Mouse (Mus musculus) forebrain, embryonic 15.5 days (tissue): ENCODE measurements around the gene Pafah1b3. TPM values are rescaled to one million over a fixed set of nuclear protein-coding genes. Genes with fewer than 3 reads are reported as not detected.
"Not testable (repeated sequence)": the region's sequence is repeated elsewhere in the genome, so short reads cannot be mapped to it uniquely, and the experiment has no call there.

Source experiments
- ATAC-seq: fragments of 200-750 bp; cut with Nextera tagmentation; replicated peaks from 2 replicates; pipeline ENCODE4 v1.8.0; 2017; ENCODE audit warnings: mild to moderate bottlenecking, moderate TSS enrichment, moderate library complexity
- H3K27ac ChIP-seq: fragments of 300-500 bp; sonication (generic); replicated peaks from 2 replicates; pipeline ENCODE4 v1.5.1; 2015; ENCODE audit warnings: mild to moderate bottlenecking, inconsistent platforms
- H3K27me3 ChIP-seq: fragments of 300-500 bp; sonication (generic); 2 replicates; pipeline ENCODE4 v1.6.1; 2015; ENCODE audit warnings: inconsistent platforms
- H3K36me3 ChIP-seq: fragments of 300-500 bp; sonication (generic); 2 replicates; pipeline ENCODE4 v1.6.1; 2015; ENCODE audit warnings: mild to moderate bottlenecking, inconsistent platforms
- H3K4me1 ChIP-seq: fragments of 300-500 bp; sonication (generic); 2 replicates; pipeline ENCODE4 v1.6.1; 2015; ENCODE audit warnings: inconsistent platforms
- H3K4me2 ChIP-seq: fragments of 300-500 bp; sonication (generic); replicated peaks from 2 replicates; pipeline ENCODE4 v1.6.1; 2015; ENCODE audit warnings: mild to moderate bottlenecking, inconsistent platforms
- H3K4me3 ChIP-seq: fragments of 300-500 bp; sonication (generic); 2 replicates; pipeline ENCODE4 v1.5.1; 2015; ENCODE audit warnings: mild to moderate bottlenecking, inconsistent platforms
- H3K9ac ChIP-seq: fragments of 300-500 bp; sonication (generic); replicated peaks from 2 replicates; pipeline ENCODE4 v1.6.1; 2015; ENCODE audit warnings: mild to moderate bottlenecking, inconsistent platforms
- H3K9me3 ChIP-seq: fragments of 300-500 bp; sonication (generic); 2 replicates; pipeline ENCODE4 v1.6.1; 2016; ENCODE audit warnings: inconsistent platforms
- WGBS: fragments of 180-500 bp; shearing (Covaris S2); methylation state at CpG from one replicate; pipeline ENCODE4 v1.1.7; 2015; ENCODE audit warnings: mixed read lengths; 5-methylcytosine and 5-hydroxymethylcytosine counted together
- polyA plus RNA-seq: library from polyadenylated mRNA; unstranded; fragments of >200 nt; fragmentation: Nextera tagmentation; extraction: Ambion mirVana; gene quantifications from 2 replicates; pipeline ENCODE4 v1.2.1, GENCODE M21; 2015

The Pafah1b3 gene
- polyA plus RNA-seq, 1 experiment from 2014 or later = 521 TPM

GRCm38 (mm10) chr7:25269545-25270271, 28.1 kb downstream of the Pafah1b3 start:
- Histone ChIP-seq H3K36me3 (peaks cover 19% of the 10 kb centered on the region), H3K4me2 (peak overlapping the region; percentile 68), H3K27ac (no peak overlapping the region), H3K9me3 (no peaks in the 10 kb centered on the region), H3K9ac (peak overlapping the region; percentile 69; the same call in 1 of the 2 replicates), H3K27me3 (no peaks in the 10 kb centered on the region), H3K4me3 (peak overlapping the region; percentile 65), H3K4me1 (peaks cover 32% of the 10 kb centered on the region)
- WGBS = 88% methylated on average over 8 of the region's 8 CpGs
- no peak for ATAC-seq

- 38% methylated on average over 4 of the region's 4 CpGs for WGBS
- Histone ChIP-seq H3K9me3 (no peaks in the 10 kb centered on the region), H3K4me3 (peak overlapping the region; percentile 65), H3K36me3 (peaks cover 19% of the 10 kb centered on the region), H3K27ac (no peak overlapping the region), H3K9ac (peak overlapping the region; percentile 69), H3K27me3 (no peaks in the 10 kb centered on the region), H3K4me1 (peaks cover 25% of the 10 kb centered on the region), H3K4me2 (peak overlapping the region; percentile 68)
- ATAC-seq = no peak
Observed at GRCm38 (mm10) chr7:25269029-25269428, 28.8 kb downstream of the Pafah1b3 start.

- no peak for ATAC-seq
- H3K36me3 ChIP-seq = peaks cover 19% of the 10 kb centered on the region
- whole genome bisulfite sequencing = 2% methylated on average over 7 of the region's 7 CpGs
Observed at GRCm38 (mm10) chr7:25268588-25268987, 29.2 kb downstream of the Pafah1b3 start.

GRCm38 (mm10) chr7:25267751-25268463, 29.9 kb downstream of the Pafah1b3 start:
- under 1% methylated on average over 33 of the region's 33 CpGs for WGBS
- H3K27ac ChIP-seq = peak overlapping the region; percentile 92
- peak; percentile 97 for ATAC-seq

More at GRCm38 (mm10) chr7:25268588-25268987, 29.2 kb downstream of the Pafah1b3 start:
- H3K9me3 ChIP-seq = no peaks in the 10 kb centered on the region
- peak overlapping the region; percentile 69 for H3K9ac ChIP-seq
- peak overlapping the region; percentile 68 for H3K4me2 ChIP-seq
- peak overlapping the region; percentile 78 for H3K27ac ChIP-seq
- H3K4me1 ChIP-seq = peaks cover 23% of the 10 kb centered on the region
- peak overlapping the region; percentile 65 for H3K4me3 ChIP-seq
- no peaks in the 10 kb centered on the region for H3K27me3 ChIP-seq

GRCm38 (mm10) chr7:25267301-25267750, 30.5 kb downstream of the Pafah1b3 start, which contains the start of gene Cic:
TSS of gene Cic (plus strand) at chr7:25267704.
- under 1% methylated on average over 29 of the region's 29 CpGs for WGBS
- H3K9me3 ChIP-seq = no peaks in the 10 kb centered on the region
- no peaks in the 10 kb centered on the region for H3K27me3 ChIP-seq
- peaks cover 8% of the 10 kb centered on the region; the same call in 1 of the 2 replicates for H3K36me3 ChIP-seq
- H3K4me3 ChIP-seq = peak within 1 kb of the TSS; percentile 65
- H3K4me2 ChIP-seq = peak within 1 kb of the TSS; percentile 68
- H3K4me1 ChIP-seq = peaks cover 23% of the 10 kb centered on the region
- ATAC-seq = peak; percentile 87
- H3K9ac ChIP-seq = peak within 1 kb of the TSS; percentile 69
- peak within 1 kb of the TSS; percentile 92 for H3K27ac ChIP-seq

More at GRCm38 (mm10) chr7:25267751-25268463, 29.9 kb downstream of the Pafah1b3 start:
- H3K4me1 ChIP-seq = peaks cover 23% of the 10 kb centered on the region
- H3K9me3 ChIP-seq = no peaks in the 10 kb centered on the region
- H3K27me3 ChIP-seq = no peaks in the 10 kb centered on the region
- peaks cover 14% of the 10 kb centered on the region for H3K36me3 ChIP-seq
- peak overlapping the region; percentile 65 for H3K4me3 ChIP-seq
- peak overlapping the region; percentile 68 for H3K4me2 ChIP-seq
- peak overlapping the region; percentile 69 for H3K9ac ChIP-seq

GRCm38 (mm10) chr7:25266180-25266962, 31.4 kb downstream of the Pafah1b3 start:
- Histone ChIP-seq H3K9ac (no peak overlapping the region), H3K9me3 (no peaks in the 10 kb centered on the region), H3K4me2 (0 out of 2 replicates have a peak overlapping the region, but pooled peaks have one; percentile 59), H3K27ac (no peak overlapping the region), H3K27me3 (no peaks in the 10 kb centered on the region), H3K4me3 (peak overlapping the region; percentile 65; the same call in 1 of the 2 replicates), H3K4me1 (peaks cover 23% of the 10 kb centered on the region), H3K36me3 (no peaks in the 10 kb centered on the region)
- WGBS = 89% methylated on average over 8 of the region's 8 CpGs
- ATAC-seq = no peak

- WGBS = 91% methylated on average over 5 of the region's 5 CpGs
- not testable (repeated sequence) for H3K9ac ChIP-seq
- H3K4me1 ChIP-seq = peaks cover 23% of the 10 kb centered on the region
Observed at GRCm38 (mm10) chr7:25265743-25266142, 32.0 kb downstream of the Pafah1b3 start.

GRCm38 (mm10) chr7:25263968-25264870, 33.6 kb downstream of the Pafah1b3 start:
- Histone ChIP-seq H3K4me1 (peaks cover 11% of the 10 kb centered on the region), H3K27me3 (no peaks in the 10 kb centered on the region), H3K4me2 (no peak overlapping the region), H3K9ac (no peak overlapping the region), H3K9me3 (no peaks in the 10 kb centered on the region), H3K27ac (no peak overlapping the region), H3K36me3 (no peaks in the 10 kb centered on the region), H3K4me3 (no peak overlapping the region)
- no peak for ATAC-seq
- WGBS = 24% methylated on average over 17 of the region's 17 CpGs

More at GRCm38 (mm10) chr7:25265743-25266142, 32.0 kb downstream of the Pafah1b3 start:
- ATAC-seq, H3K36me3 ChIP-seq, H3K27ac ChIP-seq, H3K4me2 ChIP-seq, H3K4me3 ChIP-seq, H3K9me3 ChIP-seq, H3K27me3 ChIP-seq: not testable (repeated sequence)

GRCm38 (mm10) chr7:25261896-25262295, 35.9 kb downstream of the Pafah1b3 start:
- Histone ChIP-seq H3K4me3 (no peak overlapping the region), H3K36me3 (no peaks in the 10 kb centered on the region), H3K9ac (no peak overlapping the region), H3K27ac (no peak overlapping the region), H3K4me1 (peaks cover 2% of the 10 kb centered on the region), H3K9me3 (no peaks in the 10 kb centered on the region), H3K27me3 (no peaks in the 10 kb centered on the region), H3K4me2 (no peak overlapping the region)
- WGBS = 35% methylated on average over 1 of the region's 1 CpGs
- no peak for ATAC-seq

- no peaks in the 10 kb centered on the region for H3K27me3 ChIP-seq
- H3K4me2 ChIP-seq = peak overlapping the region; percentile 95
- 15% methylated on average over 8 of the region's 8 CpGs for WGBS
- no peaks in the 10 kb centered on the region for H3K9me3 ChIP-seq
- H3K36me3 ChIP-seq = no peaks in the 10 kb centered on the region
- ATAC-seq = no peak
- peak overlapping the region; percentile 73; the same call in 1 of the 2 replicates for H3K4me3 ChIP-seq
- peaks cover 40% of the 10 kb centered on the region for H3K4me1 ChIP-seq
- peak overlapping the region; percentile 49 for H3K9ac ChIP-seq
- peak overlapping the region; percentile 96 for H3K27ac ChIP-seq
Observed at GRCm38 (mm10) chr7:25251822-25252221, 46.0 kb downstream of the Pafah1b3 start.
